Mouse (Mus musculus) spleen, adult 2 months (tissue): ENCODE measurements around the gene Zbbx. TPM values are rescaled to one million over a fixed set of nuclear protein-coding genes. Genes with fewer than 3 reads are reported as not detected.

Experiments used
- DNase-seq, 2 experiments: peaks; one replicate each; pipeline versions ENCODE4 v3.0.0 to v3.0.0-alpha.2; 2012 to 2021; ENCODE audit warnings: low spot score in 2 of 2, low read depth in 1 of 2
- H3K27ac ChIP-seq: fragments of 200-500 bp; 2 replicates; pipeline ENCODE4 v1.5.1; 2012; ENCODE audit warnings: low read length, inconsistent platforms; ENCODE audit not compliant: insufficient read depth
- H3K27me3 ChIP-seq: fragments of 200-500 bp; 2 replicates; pipeline ENCODE4 v1.6.1; 2012; ENCODE audit warnings: mild to moderate bottlenecking, moderate library complexity, low read length, inconsistent platforms; ENCODE audit not compliant: control insufficient read depth, insufficient read depth
- H3K36me3 ChIP-seq: fragments of 200-500 bp; 2 replicates; pipeline ENCODE4 v1.6.1; 2012; ENCODE audit warnings: mild to moderate bottlenecking, low read length, inconsistent platforms; ENCODE audit not compliant: control insufficient read depth, insufficient read depth
- H3K4me1 ChIP-seq: fragments of 200-500 bp; 2 replicates; pipeline ENCODE4 v1.6.1; 2011; ENCODE audit warnings: inconsistent platforms; ENCODE audit not compliant: control insufficient read depth, insufficient read depth, insufficient read length
- H3K4me3 ChIP-seq: fragments of 200-500 bp; 2 replicates; pipeline ENCODE4 v1.5.1; 2011; ENCODE audit warnings: mild to moderate bottlenecking, inconsistent platforms; ENCODE audit not compliant: insufficient read depth, insufficient read length; ENCODE audit errors: extremely low read depth
- CTCF ChIP-seq: fragments of 200-500 bp; IDR thresholded peaks from 2 replicates; pipeline ENCODE4 v1.5.1; 2011; ENCODE audit warnings: mild to moderate bottlenecking, inconsistent platforms; ENCODE audit not compliant: insufficient read depth, insufficient read length, insufficient replicate concordance; ENCODE audit errors: extremely low read depth
- POLR2A ChIP-seq: fragments of 200-500 bp; IDR thresholded peaks from 2 replicates; pipeline ENCODE4 v1.6.1; 2011; ENCODE audit warnings: low read depth, low read length, inconsistent platforms
- WGBS: fragments of 180-500 bp; shearing (Covaris S2); methylation state at CpG from one replicate; pipeline ENCODE4 v1.1.7; 2018; 5-methylcytosine and 5-hydroxymethylcytosine counted together
- polyA plus RNA-seq: library from polyadenylated mRNA; depleted of rRNA; stranded (reverse); fragments of >200 nt; gene quantifications from 2 replicates; pipeline ENCODE4 v1.2.3, GENCODE M21; 2012; rRNA removed

Gene Zbbx
- polyA plus RNA-seq, 1 experiment = not detected

GRCm38 (mm10) chr3:75009701-75010100 lies 155.1 kb downstream of the Zbbx start:
- no peak overlapping the region for H3K27ac ChIP-seq
- H3K27me3 ChIP-seq = no peaks in the 10 kb centered on the region
- H3K36me3 ChIP-seq = no peaks in the 10 kb centered on the region
- 80% methylated on average over 1 of the region's 1 CpGs for WGBS
- H3K4me1 ChIP-seq = no peaks in the 10 kb centered on the region
- TF ChIP-seq POLR2A (no peak), CTCF (no peak)
- DNase-seq = no peak
- H3K4me3 ChIP-seq = no peak overlapping the region

Other genes with a start within 250 kb of the Zbbx start
- gene Serpini2, start 105.0 kb upstream of the Zbbx start, polyA plus RNA-seq = 0.85 and 1.1 TPM in 2 replicates